Mouse (Mus musculus) retina, postnatal 1 day (tissue): Measurements from ENCODE around the gene Selenom.

Experiments used
- DNase-seq: peaks from one replicate; pipeline ENCODE4 v3.0.0-alpha.2; 2012

Gene Selenom

GRCm38 (mm10) chr11:3514529-3515054, at the start of gene Selenom:
Gene Selenom, plus strand, starts transcription at chr11:3514684.
- peak; percentile 89 for DNase-seq

GRCm38 (mm10) chr11:3471448-3471850, 43.0 kb upstream of the Selenom start:
- no peak for DNase-seq

GRCm38 (mm10) chr11:3472484-3472883, 42.0 kb upstream of the Selenom start:
- peak; percentile 86 for DNase-seq

GRCm38 (mm10) chr11:3474480-3475115, 39.9 kb upstream of the Selenom start:
- DNase-seq, result no peak

- no peak for DNase-seq
Observed at GRCm38 (mm10) chr11:3475489-3475888, 39.0 kb upstream of the Selenom start.

GRCm38 (mm10) chr11:3483980-3484642, 30.4 kb upstream of the Selenom start:
- DNase-seq, result no peak

- DNase-seq, result no peak
Observed at GRCm38 (mm10) chr11:3486349-3486748, 28.1 kb upstream of the Selenom start.

GRCm38 (mm10) chr11:3487952-3488570, 26.4 kb upstream of the Selenom start, which contains the start of gene Pla2g3:
Gene Pla2g3, plus strand, starts transcription at chr11:3488284.
- DNase-seq, result peak; percentile 55

- DNase-seq, result no peak
Observed at GRCm38 (mm10) chr11:3489036-3489435, 25.4 kb upstream of the Selenom start.

GRCm38 (mm10) chr11:3492748-3493147, 21.7 kb upstream of the Selenom start:
- no peak for DNase-seq

- no peak for DNase-seq
Observed at GRCm38 (mm10) chr11:3494857-3495256, 19.6 kb upstream of the Selenom start.

- DNase-seq, result no peak
Observed at GRCm38 (mm10) chr11:3495496-3495895, 19.0 kb upstream of the Selenom start.

GRCm38 (mm10) chr11:3496756-3497155, 17.7 kb upstream of the Selenom start:
- no peak for DNase-seq

- DNase-seq, result no peak
Observed at GRCm38 (mm10) chr11:3497296-3497695, 17.2 kb upstream of the Selenom start.

GRCm38 (mm10) chr11:3502057-3502456, 12.4 kb upstream of the Selenom start:
- no peak for DNase-seq

GRCm38 (mm10) chr11:3502459-3503072, 11.9 kb upstream of the Selenom start:
- no peak for DNase-seq

- DNase-seq, result no peak
Observed at GRCm38 (mm10) chr11:3503755-3504693, 10.5 kb upstream of the Selenom start.

GRCm38 (mm10) chr11:3508226-3508625, 6.3 kb upstream of the Selenom start:
- DNase-seq, result no peak

- no peak for DNase-seq
Observed at GRCm38 (mm10) chr11:3509181-3510085, 5.1 kb upstream of the Selenom start.

GRCm38 (mm10) chr11:3510321-3510720, 4.2 kb upstream of the Selenom start:
- no peak for DNase-seq

- no peak for DNase-seq
Observed at GRCm38 (mm10) chr11:3513291-3513690, 1.2 kb upstream of the Selenom start.
